Comparison of ENCODE assay signal across 8 mouse cellular contexts in the genomic region with DNA sequence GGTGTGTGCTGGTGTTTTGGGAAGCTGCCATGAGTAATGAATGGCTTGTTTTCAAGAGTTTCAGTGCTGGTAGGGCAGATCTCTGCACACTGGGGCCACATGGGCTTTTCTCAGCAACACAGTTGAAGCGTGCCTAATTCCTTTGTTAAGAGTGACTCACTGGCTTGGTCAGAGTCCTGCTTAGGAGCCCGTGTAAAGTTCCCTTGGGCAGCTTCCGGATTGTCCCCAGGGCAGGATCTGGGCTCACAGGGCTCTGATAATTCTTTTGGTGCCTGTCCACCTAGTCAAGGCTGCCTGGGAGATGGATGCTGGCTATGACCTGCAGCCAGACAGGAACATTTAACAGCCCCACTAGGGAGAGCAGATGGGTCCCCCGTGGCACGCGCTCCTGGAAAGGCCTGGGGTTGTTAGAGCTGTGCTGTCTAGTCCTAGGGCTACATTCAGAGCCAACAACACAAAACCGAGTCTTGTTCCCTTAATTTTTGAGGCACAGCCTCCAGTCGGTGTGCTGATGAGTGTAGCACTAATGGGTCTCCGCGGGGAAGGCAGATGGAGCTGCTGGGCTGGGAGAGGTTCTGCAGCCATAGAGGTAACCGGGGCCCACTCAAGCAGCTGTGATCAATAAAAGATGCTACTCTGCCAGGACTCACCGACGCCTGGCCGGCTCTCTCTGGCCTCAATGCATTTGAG. TPM values are rescaled to one million over a fixed set of nuclear protein-coding genes. Genes with fewer than 3 reads are reported as not detected.
A peak's percentile ranks its signal among the peaks of the same experiment; 100 is the strongest.
DNase-seq lines count a peak whose midpoint lies in the region; ATAC-seq lines count a peak whose summit lies in the region.

No protein-coding gene starts in this region.

- ATAC-seq in embryonic facial prominence, embryonic 11.5 days (replicated peaks; ENCODE audit: insufficient number of reproducible peaks, low FRiP score, low TSS enrichment, low read depth) = peak; percentile 65
- peak; percentile 83 for ATAC-seq in midbrain, embryonic 11.5 days (ENCODE audit: low FRiP score)

- H3K36me3 ChIP-seq in embryonic facial prominence, embryonic 11.5 days (replicated peaks; ENCODE audit: control insufficient read depth, insufficient read depth, low read depth, low read length) = no peaks in the 10 kb centered on the region
- peaks cover 49% of the 10 kb centered on the region for H3K36me3 ChIP-seq in heart, embryonic 10.5 days
- peaks cover 5% of the 10 kb centered on the region; the same call in 1 of the 2 replicates for H3K36me3 ChIP-seq in midbrain, embryonic 11.5 days (ENCODE audit: control insufficient read depth, insufficient read depth, low read length)

- DNase-seq in right cerebral cortex, adult 18-20 months = peak; percentile 34
- no peak for DNase-seq in right cerebral cortex, postnatal 4 days
- peak; percentile 54 for DNase-seq in embryonic facial prominence, embryonic 11.5 days (ENCODE audit: low spot score)
- DNase-seq in heart, embryonic 10.5 days (ENCODE audit: low spot score) = no peak
- peak; percentile 76 for DNase-seq in kidney, postnatal 14 days
- peak; percentile 96 for DNase-seq in midbrain, embryonic 11.5 days (ENCODE audit: low spot score, missing footprints)
- no peak for DNase-seq in thymus, postnatal 10 days (ENCODE audit: low spot score in 2 of 2)
- no peak for DNase-seq in B cell, adult 2 months

- H3K27ac ChIP-seq in embryonic facial prominence, embryonic 11.5 days (replicated peaks; ENCODE audit: low read depth, low read length) = peak overlapping the region; percentile 14; the same call in 1 of the 2 replicates
- H3K27ac ChIP-seq in heart, embryonic 10.5 days = peak overlapping the region; percentile 47
- peak overlapping the region; percentile 82 for H3K27ac ChIP-seq in midbrain, embryonic 11.5 days (ENCODE audit: low read depth, low read length)

- peak overlapping the region; percentile 1; the same call in 1 of the 2 replicates for H3K9ac ChIP-seq in embryonic facial prominence, embryonic 11.5 days (replicated peaks; ENCODE audit: low read length)
- H3K9ac ChIP-seq in midbrain, embryonic 11.5 days (ENCODE audit: low read length) = peak overlapping the region; percentile 45

- H3K9me3 ChIP-seq in embryonic facial prominence, embryonic 11.5 days (replicated peaks; ENCODE audit: control insufficient read depth, low read length) = no peaks in the 10 kb centered on the region
- H3K9me3 ChIP-seq in heart, embryonic 10.5 days = 0 out of 2 replicates have a peak, but pooled peaks cover 3% of the 10 kb centered on the region
- H3K9me3 ChIP-seq in midbrain, embryonic 11.5 days (ENCODE audit: control insufficient read depth, low read length) = peaks cover 2% of the 10 kb centered on the region; the same call in 1 of the 2 replicates

- 30% methylated on average over 14 of the region's 14 CpGs for WGBS in embryonic facial prominence, embryonic 11.5 days
- 68% methylated on average over 14 of the region's 14 CpGs for WGBS in heart, embryonic 10.5 days
- 27% methylated on average over 14 of the region's 14 CpGs for whole genome bisulfite sequencing in midbrain, embryonic 11.5 days

- H3K4me3 ChIP-seq in embryonic facial prominence, embryonic 11.5 days (ENCODE audit: low read depth, low read length) = no peak overlapping the region
- H3K4me3 ChIP-seq in heart, embryonic 10.5 days = no peak overlapping the region
- no peak overlapping the region for H3K4me3 ChIP-seq in midbrain, embryonic 11.5 days (ENCODE audit: low read depth, low read length)

- H3K4me1 ChIP-seq in embryonic facial prominence, embryonic 11.5 days (ENCODE audit: control insufficient read depth, insufficient read depth, low read length) = peaks cover 5% of the 10 kb centered on the region
- H3K4me1 ChIP-seq in heart, embryonic 10.5 days = 0 out of 2 replicates have a peak, but pooled peaks cover 13% of the 10 kb centered on the region
- H3K4me1 ChIP-seq in midbrain, embryonic 11.5 days (ENCODE audit: control insufficient read depth, insufficient read depth, low read length) = peaks cover 27% of the 10 kb centered on the region

- no peak overlapping the region for H3K4me2 ChIP-seq in embryonic facial prominence, embryonic 11.5 days (ENCODE audit: low read depth, low read length)
- peak overlapping the region; percentile 14; the same call in 1 of the 2 replicates for H3K4me2 ChIP-seq in midbrain, embryonic 11.5 days

- H3K27me3 ChIP-seq in embryonic facial prominence, embryonic 11.5 days (ENCODE audit: control insufficient read depth, insufficient read depth, low read length) = no peaks in the 10 kb centered on the region
- H3K27me3 ChIP-seq in heart, embryonic 10.5 days (ENCODE audit: insufficient read depth, poor library complexity, severe bottlenecking) = no peaks in the 10 kb centered on the region
- no peaks in the 10 kb centered on the region for H3K27me3 ChIP-seq in midbrain, embryonic 11.5 days (ENCODE audit: control insufficient read depth, insufficient read depth, low read length)

RNA-seq across cellular contexts. Expression of gene Pepd, which starts 27.2 kb away (rescaled TPM):
- polyA plus RNA-seq in embryonic facial prominence, embryonic 11.5 days (2014; fragmentation: Nextera tagmentation; extraction: Ambion mirVana) = 68.4 and 69.6 TPM in 2 replicates
- polyA plus RNA-seq in heart, embryonic 10.5 days (2016; fragmentation: Nextera tagmentation; extraction: Ambion mirVana) = 60.8 and 64.5 TPM in 2 replicates
- polyA plus RNA-seq in midbrain, embryonic 11.5 days (2014; fragmentation: Nextera tagmentation; extraction: Ambion mirVana) = 64.9 and 67.3 TPM in 2 replicates

Comparison
In these comparisons a context has a peak if more than half of its experiments do, and no peak if none do; other contexts are left out.
1. DNase-seq: peak in right cerebral cortex, adult 18-20 months (single experiment), embryonic facial prominence, embryonic 11.5 days (single experiment), kidney, postnatal 14 days (single experiment) and midbrain, embryonic 11.5 days (single experiment); none in right cerebral cortex, postnatal 4 days (single experiment), heart, embryonic 10.5 days (single experiment), thymus, postnatal 10 days (0 of 2) and B cell, adult 2 months (0 of 2).
2. H3K27ac ChIP-seq: peak in every context shown above with its lines; median percentile 82 in midbrain, embryonic 11.5 days; 47 in heart, embryonic 10.5 days; 14 in embryonic facial prominence, embryonic 11.5 days.